Mouse (Mus musculus): Measurements from ENCODE around the gene Prtn3.

DNA sequence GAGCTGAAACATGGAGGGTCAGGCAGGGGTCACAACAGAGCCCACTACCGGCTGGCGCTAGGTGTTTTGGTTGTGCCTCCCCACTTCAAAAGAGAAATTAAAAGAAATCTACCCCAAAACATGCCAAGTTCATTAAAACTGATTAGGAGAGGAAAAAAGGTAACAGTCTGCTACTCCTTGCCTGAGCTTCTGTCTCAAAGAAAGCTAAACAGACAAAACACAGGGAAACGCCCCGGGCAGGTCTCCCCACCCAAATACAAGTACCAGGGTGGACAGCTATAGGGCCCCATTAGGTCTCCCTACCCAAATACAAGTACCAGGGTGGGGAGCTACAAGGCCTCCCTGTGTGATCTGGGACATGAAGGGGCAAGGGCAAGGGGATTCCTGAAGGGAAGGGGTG, 36.3 kb downstream of the Prtn3 start, which contains the start of gene Gm26602:
- no peak for TF ChIP-seq CTCF (IDR thresholded peaks at IDR 0.05; ENCODE audit: low read depth, low read length)
- no peak for TF ChIP-seq POLR2A (IDR thresholded peaks at IDR 0.05; ENCODE audit: borderline replicate concordance, low read depth, low read length)
